Mouse (Mus musculus) inflammation-experienced regulatory T-cells, adult 6 months (primary cell): ENCODE measurements around the gene Scn4a. TPM values are rescaled to one million over a fixed set of nuclear protein-coding genes. Genes with fewer than 3 reads are reported as not detected.

Experiments
- ATAC-seq: one replicate; pipeline ENCODE4 v1.8.0; 2017
- polyA plus RNA-seq, 3 experiments: library from polyadenylated mRNA; unstranded; fragments of 100-300 nt; shearing (Covaris generic); gene quantifications; one replicate each; pipeline ENCODE4 v1.2.1; 2017

Scn4a gene
- polyA plus RNA-seq, 3 experiments from 2014 or later: 0.08 TPM; not detected in 2

- no peak for ATAC-seq
These were observed 38.7 kb downstream of the Scn4a start, which contains the start of gene Cd79b for GRCm38 (mm10) chr11:106314333-106314812. Gene Cd79b (minus strand): TSS chr11:106314762.

GRCm38 (mm10) chr11:106313533-106313932 lies 39.6 kb downstream of the Scn4a start:
- peak; percentile 21 for ATAC-seq

- ATAC-seq: no peak
These were observed 43.0 kb downstream of the Scn4a start for GRCm38 (mm10) chr11:106310123-106310522.

- ATAC-seq: no peak
These were observed 44.9 kb downstream of the Scn4a start for GRCm38 (mm10) chr11:106308162-106308561.

- no peak for ATAC-seq
These were observed 45.7 kb downstream of the Scn4a start for GRCm38 (mm10) chr11:106307432-106307831.

GRCm38 (mm10) chr11:106306758-106307157 lies 46.3 kb downstream of the Scn4a start:
- no peak for ATAC-seq

GRCm38 (mm10) chr11:106306065-106306385 lies 47.1 kb downstream of the Scn4a start:
- ATAC-seq: no peak

- no peak for ATAC-seq
These were observed 47.6 kb downstream of the Scn4a start for GRCm38 (mm10) chr11:106305348-106306064.

- no peak for ATAC-seq
These were observed 50.5 kb downstream of the Scn4a start for GRCm38 (mm10) chr11:106302634-106303033.

GRCm38 (mm10) chr11:106301765-106302164 lies 51.3 kb downstream of the Scn4a start, which contains the start of gene Gh:
Gene Gh (minus strand): TSS chr11:106301865.
- no peak for ATAC-seq

- no peak for ATAC-seq
These were observed 61.2 kb downstream of the Scn4a start for GRCm38 (mm10) chr11:106291861-106292260.

- no peak for ATAC-seq
These were observed 62.7 kb downstream of the Scn4a start for GRCm38 (mm10) chr11:106290376-106290775.

- ATAC-seq: no peak
These were observed 63.7 kb downstream of the Scn4a start for GRCm38 (mm10) chr11:106289369-106289768.

GRCm38 (mm10) chr11:106286987-106287386 lies 66.1 kb downstream of the Scn4a start:
- no peak for ATAC-seq

- no peak for ATAC-seq
These were observed 66.9 kb downstream of the Scn4a start for GRCm38 (mm10) chr11:106286206-106286605.

- no peak for ATAC-seq
These were observed 69.0 kb downstream of the Scn4a start for GRCm38 (mm10) chr11:106284126-106284525.

GRCm38 (mm10) chr11:106283371-106283770 lies 69.7 kb downstream of the Scn4a start:
- no peak for ATAC-seq

GRCm38 (mm10) chr11:106282452-106282851 lies 70.6 kb downstream of the Scn4a start:
- no peak for ATAC-seq

- peak; percentile 87 for ATAC-seq
These were observed 76.6 kb downstream of the Scn4a start, which contains the start of gene Tcam1 for GRCm38 (mm10) chr11:106276454-106276853. Gene Tcam1 (plus strand): TSS chr11:106276672.

- ATAC-seq: no peak
These were observed 78.1 kb downstream of the Scn4a start for GRCm38 (mm10) chr11:106274971-106275411.

- ATAC-seq: no peak
These were observed 78.7 kb downstream of the Scn4a start for GRCm38 (mm10) chr11:106274374-106274773.

- ATAC-seq: no peak
These were observed 79.3 kb downstream of the Scn4a start for GRCm38 (mm10) chr11:106273811-106274210.

- no peak for ATAC-seq
These were observed 79.8 kb downstream of the Scn4a start for GRCm38 (mm10) chr11:106273311-106273684.

GRCm38 (mm10) chr11:106272644-106273310 lies 80.3 kb downstream of the Scn4a start, which contains the start of gene Smarcd2:
Gene Smarcd2 (minus strand): TSS chr11:106272972.
- ATAC-seq: peak; percentile 86
